28 mouse cellular contexts compared by ENCODE assay signal in the genomic region with DNA sequence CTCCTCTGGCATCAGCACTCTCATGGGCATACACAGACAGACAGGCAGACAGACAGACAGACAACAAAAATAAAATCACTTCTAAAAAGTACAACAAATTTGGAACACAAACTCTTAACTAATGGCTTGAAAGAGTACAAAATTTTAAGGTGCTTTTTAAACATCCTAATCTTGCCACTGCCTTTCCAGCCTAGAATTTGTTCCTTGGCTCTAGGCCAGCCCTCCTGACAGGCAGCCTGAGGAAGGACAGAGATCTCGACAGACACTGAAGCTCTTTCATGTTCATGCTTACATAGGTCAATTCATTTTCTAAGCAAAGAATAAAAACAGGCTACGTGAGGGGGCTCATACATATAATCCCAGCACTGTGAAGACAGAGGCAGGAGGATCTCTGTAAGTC. TPM values are rescaled to one million over a fixed set of nuclear protein-coding genes. Genes with fewer than 3 reads are reported as not detected.
DNase-seq lines count a peak whose midpoint lies in the region; ATAC-seq and TF ChIP-seq lines count a peak whose summit lies in the region.
"Had no signal": no experiment of that assay in that cellular context is flagged by ENCODE, and none has a peak within 500 bp of the region (broad histone marks: within the 10 kb centered on the region; RNA-seq: fewer than 3 reads in every experiment).

No protein-coding gene starts in this region.

- H3K4me3 ChIP-seq in MEL (ENCODE audit: control insufficient read depth in 1 of 2, insufficient read depth in 1 of 2, low read depth in 2 of 2, low read length in 2 of 2): no peak overlapping the region
- no peak overlapping the region for H3K4me3 ChIP-seq in kidney, embryonic 16.5 days (ENCODE audit: low read length)
- H3K4me3 ChIP-seq: embryonic facial prominence, embryonic 15.5 days; erythroblast, embryonic 14.5 days; forebrain, embryonic 10.5 days; forebrain, embryonic 15.5 days; heart, embryonic 15.5 days; hindbrain, embryonic 13.5 days had no signal

- peaks cover 0 to 4% of the 10 kb centered on the region in 2 experiments; a peak in 1 of 4 replicates for H3K4me1 ChIP-seq in MEL (ENCODE audit: control insufficient read depth in 1 of 2, insufficient read depth in 2 of 2, low read length in 2 of 2)
- no peaks in the 10 kb centered on the region for H3K4me1 ChIP-seq in kidney, embryonic 16.5 days (ENCODE audit: insufficient read depth, low read length)
- H3K4me1 ChIP-seq: embryonic facial prominence, embryonic 15.5 days; forebrain, embryonic 15.5 days; hindbrain, embryonic 13.5 days had no signal

- no peak overlapping the region for H3K27ac ChIP-seq in MEL (ENCODE audit: control insufficient read depth, low read depth, low read length)
- H3K27ac ChIP-seq in kidney, embryonic 16.5 days (ENCODE audit: low read length): no peak overlapping the region
- H3K27ac ChIP-seq: embryonic facial prominence, embryonic 15.5 days; forebrain, embryonic 10.5 days; forebrain, embryonic 15.5 days; heart, embryonic 15.5 days; hindbrain, embryonic 13.5 days; hindbrain, postnatal 0 days had no signal

- no peak for ATAC-seq in kidney, embryonic 16.5 days (ENCODE audit: low FRiP score, low TSS enrichment)
- ATAC-seq: CD4-positive, CD25-positive, alpha-beta regulatory T cell, adult 4 months; forebrain, embryonic 15.5 days; hindbrain, postnatal 0 days had no signal

- no peak for TF ChIP-seq CTCF in MEL (IDR thresholded peaks at IDR 0.05 in 2 of 3, conservative IDR thresholded peaks at IDR 0.05 in 1 of 3; ENCODE audit: control insufficient read depth in 1 of 3, insufficient read depth in 1 of 3, low read depth in 2 of 3, low read length in 3 of 3, poor library complexity in 1 of 3, severe bottlenecking in 1 of 3)

- peak; percentile 15 to 16 for DNase-seq in adrenal gland, adult 18-20 months (ENCODE audit: low spot score in 2 of 2)
- no peak for DNase-seq in adrenal gland, postnatal 4 days (ENCODE audit: low spot score in 2 of 2)
- DNase-seq in heart, adult 11 months: peak; percentile 64
- no peak for DNase-seq in heart, adult 18-20 months
- DNase-seq in MEL (ENCODE audit: low read depth, low spot score): peak; percentile 30
- DNase-seq in adrenal gland, postnatal 36 days: peak; percentile 23 to 57
- DNase-seq in ovary, postnatal 36 days (ENCODE audit: low spot score): no peak
- DNase-seq: B cell, adult 2 months; cerebellum, adult 2 months; embryo, embryonic 11 days; gastrocnemius, postnatal 14 days; heart, postnatal 14 days; kidney, adult 18-20 months had no signal

- no peak overlapping the region for H3K9ac ChIP-seq in MEL (ENCODE audit: control insufficient read depth, low read depth, low read length, poor library complexity, severe bottlenecking)
- no peak overlapping the region for H3K9ac ChIP-seq in kidney, embryonic 16.5 days (replicated peaks; ENCODE audit: low read length)
- H3K9ac ChIP-seq: embryonic facial prominence, embryonic 15.5 days; forebrain, embryonic 15.5 days; heart, embryonic 15.5 days; hindbrain, embryonic 13.5 days had no signal

- no peaks in the 10 kb centered on the region for H3K27me3 ChIP-seq in MEL (ENCODE audit: control insufficient read depth in 1 of 2, insufficient read depth in 2 of 2, low read length in 2 of 2)
- H3K27me3 ChIP-seq in kidney, embryonic 16.5 days (ENCODE audit: insufficient read depth, low read length): no peaks in the 10 kb centered on the region
- H3K27me3 ChIP-seq: embryonic facial prominence, embryonic 15.5 days; forebrain, embryonic 15.5 days; heart, embryonic 15.5 days; hindbrain, embryonic 13.5 days had no signal

- no peak for TF ChIP-seq EP300 in MEL (IDR thresholded peaks at IDR 0.05; ENCODE audit: low read depth in 1 of 2, low read length in 2 of 2)

- H3K4me2 ChIP-seq in kidney, embryonic 16.5 days (replicated peaks; ENCODE audit: low read depth, low read length): no peak overlapping the region
- H3K4me2 ChIP-seq: embryonic facial prominence, embryonic 15.5 days; forebrain, embryonic 15.5 days; heart, embryonic 11.5 days; heart, embryonic 15.5 days; hindbrain, embryonic 13.5 days had no signal

- H3K36me3 ChIP-seq in MEL (ENCODE audit: control insufficient read depth in 1 of 2, insufficient read depth in 2 of 2, low read length in 2 of 2): no peaks in the 10 kb centered on the region; a peak in 1 of 4 replicates
- no peaks in the 10 kb centered on the region for H3K36me3 ChIP-seq in kidney, embryonic 16.5 days (ENCODE audit: insufficient read depth, low read length)
- H3K36me3 ChIP-seq: G1E; heart, embryonic 15.5 days had no signal

- TF ChIP-seq POLR2A in MEL (IDR thresholded peaks at IDR 0.05; ENCODE audit: control insufficient read depth in 1 of 2, insufficient read depth in 1 of 2, low read depth in 1 of 2, low read length in 2 of 2, poor library complexity in 1 of 2): no peak

- H3K9me3 ChIP-seq in MEL (replicated peaks; ENCODE audit: insufficient read depth, low read length): no peaks in the 10 kb centered on the region
- no peaks in the 10 kb centered on the region for H3K9me3 ChIP-seq in kidney, embryonic 16.5 days (ENCODE audit: low read length)
- H3K9me3 ChIP-seq: embryonic facial prominence, embryonic 15.5 days; forebrain, embryonic 10.5 days; forebrain, embryonic 15.5 days; G1E; heart, embryonic 15.5 days; hindbrain, embryonic 13.5 days had no signal

- no peak for TF ChIP-seq RAD21 in MEL (IDR thresholded peaks at IDR 0.05; ENCODE audit: low read depth, low read length)

- no peaks in the 10 kb centered on the region for H3K79me2 ChIP-seq in MEL (ENCODE audit: control insufficient read depth, insufficient read depth, low read length, poor library complexity)

- WGBS in kidney, embryonic 16.5 days: 71% methylated on average over 2 of the region's 2 CpGs

TF ChIP-seq in MEL, 35 proteins besides CTCF, POLR2A, EP300 and RAD21:
- TF ChIP-seq GABPA (IDR thresholded peaks at IDR 0.05; ENCODE audit: low read depth, low read length) (no peak), ELF1 (IDR thresholded peaks at IDR 0.05; ENCODE audit: low read depth, low read length) (no peak), E2F4 (IDR thresholded peaks at IDR 0.05; ENCODE audit: borderline replicate concordance, low read depth, low read length) (no peak), BHLHE40 (IDR thresholded peaks at IDR 0.05; ENCODE audit: borderline replicate concordance, low read depth, low read length) (no peak), KAT2A (conservative IDR thresholded peaks at IDR 0.05; ENCODE audit: low read depth, low read length) (no peak), TCF12 (IDR thresholded peaks at IDR 0.05; ENCODE audit: low read depth, low read length) (no peak), CHD2 (IDR thresholded peaks at IDR 0.05; ENCODE audit: low read length) (no peak), ZNF384 (IDR thresholded peaks at IDR 0.05; ENCODE audit: low read depth, low read length) (no peak), SIN3A (IDR thresholded peaks at IDR 0.05; ENCODE audit: low read length) (no peak), TAL1 (IDR thresholded peaks at IDR 0.05; ENCODE audit: low read length) (no peak), ETS1 (IDR thresholded peaks at IDR 0.05; ENCODE audit: low read depth, low read length) (no peak), JUND (IDR thresholded peaks at IDR 0.05; ENCODE audit: low read depth, low read length) (no peak), TBP (IDR thresholded peaks at IDR 0.05; ENCODE audit: low read depth, low read length) (no peak), SMC3 (IDR thresholded peaks at IDR 0.05; ENCODE audit: low read depth, low read length) (no peak), MAZ (IDR thresholded peaks at IDR 0.05; ENCODE audit: low read depth, low read length) (no peak), MYB (IDR thresholded peaks at IDR 0.05; ENCODE audit: low read depth, low read length) (no peak), HCFC1 (IDR thresholded peaks at IDR 0.05; ENCODE audit: low read depth, low read length) (no peak), USF1 (IDR thresholded peaks at IDR 0.05; ENCODE audit: low read depth, low read length) (no peak)

RNA-seq across cellular contexts. Expression of a gene that starts 19.4 kb away (rescaled TPM):
- total RNA-seq in adrenal gland, adult 18-20 months (2021): 10 to 100 TPM; 10.4 to 11.2 TPM
- 10 to 100 TPM; 15.5 to 19.3 TPM for total RNA-seq in adrenal gland, postnatal 4 days (2021)
- 1 to 10 TPM; 6.8 to 7.2 TPM for total RNA-seq in heart, adult 18-20 months (2021)
- 26.7 and 28.6 TPM in 2 replicates for total RNA-seq in MEL (2012; rRNA removed)
- 10 to 100 TPM in 1 of 2 experiments, not detected in 1; 22.1 TPM for polyA plus RNA-seq in MEL (2012; ENCODE audit: insufficient read depth in 1 of 2, insufficient read length in 2 of 2, low read depth in 1 of 2, low replicate concordance in 2 of 2, missing spikeins in 1 of 2)
- 10 to 100 TPM; 12.0 to 12.2 TPM for total RNA-seq in adrenal gland, postnatal 36 days (2021)
- 31.4 and 36.8 TPM in 2 replicates for polyA plus RNA-seq in kidney, embryonic 16.5 days (2015; fragmentation: Nextera tagmentation; extraction: Ambion mirVana)

RNA-seq across cellular contexts. Expression of a gene that starts 23.6 kb away (rescaled TPM):
- total RNA-seq in adrenal gland, adult 18-20 months (2021): not detected
- total RNA-seq in adrenal gland, postnatal 4 days (2021): not detected
- not detected for total RNA-seq in heart, adult 18-20 months (2021)
- not detected in 2 replicates for total RNA-seq in MEL (2012; rRNA removed)
- polyA plus RNA-seq in MEL (2012; ENCODE audit: insufficient read depth in 1 of 2, insufficient read length in 2 of 2, low read depth in 1 of 2, low replicate concordance in 2 of 2, missing spikeins in 1 of 2): under 1 TPM in 1 of 2 experiments, not detected in 1; 0.07 TPM
- total RNA-seq in adrenal gland, postnatal 36 days (2021): not detected
- 0.19 TPM in 1 of 2 replicates, not detected in the other for polyA plus RNA-seq in kidney, embryonic 16.5 days (2015; fragmentation: Nextera tagmentation; extraction: Ambion mirVana)
- total RNA-seq: common myeloid progenitor, adult 5-6 weeks; G1E; gastrocnemius, adult 18-20 months; gastrocnemius, postnatal 14 days; heart, postnatal 14 days; hematopoietic stem cell, adult 5-6 weeks; hindbrain, postnatal 0 days had no signal
- polyA plus RNA-seq: CD4-positive, CD25-positive, alpha-beta regulatory T cell, adult 4 months; embryonic facial prominence, embryonic 11.5 days; embryonic facial prominence, embryonic 15.5 days; erythroblast, embryonic 14.5 days; G1E; heart, embryonic 11.5 days; heart, embryonic 15.5 days; hindbrain, embryonic 13.5 days; hindbrain, postnatal 0 days had no signal

RNA-seq across cellular contexts. Expression of a gene that starts 50.1 kb away (rescaled TPM):
- 1 to 10 TPM in 1 of 2 experiments, under 1 TPM in 1; 0.66 to 1.2 TPM for total RNA-seq in adrenal gland, adult 18-20 months (2021)
- total RNA-seq in adrenal gland, postnatal 4 days (2021): 1 to 10 TPM; 4.6 to 5.2 TPM
- 1 to 10 TPM; 1.6 to 1.8 TPM for total RNA-seq in heart, adult 18-20 months (2021)
- total RNA-seq in MEL (2012; rRNA removed): 7.1 and 8.0 TPM in 2 replicates
- 1 to 10 TPM in 1 of 2 experiments, not detected in 1; 8.6 TPM for polyA plus RNA-seq in MEL (2012; ENCODE audit: insufficient read depth in 1 of 2, insufficient read length in 2 of 2, low read depth in 1 of 2, low replicate concordance in 2 of 2, missing spikeins in 1 of 2)
- 1 to 10 TPM; 1.7 to 2.1 TPM for total RNA-seq in adrenal gland, postnatal 36 days (2021)
- 24.2 and 26.1 TPM in 2 replicates for polyA plus RNA-seq in kidney, embryonic 16.5 days (2015; fragmentation: Nextera tagmentation; extraction: Ambion mirVana)
- polyA plus RNA-seq: CD4-positive, CD25-positive, alpha-beta regulatory T cell, adult 4 months; erythroblast, embryonic 14.5 days had no signal

Comparison
In these comparisons a context has a peak if more than half of its experiments do, and no peak if none do; other contexts are left out.
1. DNase-seq: peak in adrenal gland, adult 18-20 months (2 of 2), heart, adult 11 months (single experiment), MEL (single experiment) and adrenal gland, postnatal 36 days (2 of 2); none in adrenal gland, postnatal 4 days (0 of 2), heart, adult 18-20 months (0 of 2) and ovary, postnatal 36 days (single experiment).